Mouse (Mus musculus): ENCODE data around the gene Zfp810.

The Zfp810 gene

DNA sequence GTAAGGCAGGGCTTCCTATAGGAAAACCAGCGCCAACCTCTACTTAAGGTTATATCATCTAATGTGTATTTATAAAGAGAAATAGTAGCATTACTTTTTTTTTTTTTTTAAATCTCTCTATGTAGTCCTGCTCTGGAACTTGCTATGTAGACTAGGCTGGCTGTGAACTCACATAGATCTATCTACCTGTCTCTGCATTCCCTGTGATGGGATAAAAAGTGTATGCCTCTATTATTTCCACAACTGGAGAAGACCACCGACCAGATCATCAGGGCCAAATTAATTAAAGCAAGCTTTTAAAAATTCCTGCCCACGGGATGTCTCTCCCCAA, 47.4 kb downstream of the Zfp810 start:
- CTCF ChIA-PET: interaction anchor here (0.7 kb wide), 1 partner anchor 103 kb away, joined by 3 read pairs; the partner anchor contains the start of gene Pigyl

DNA sequence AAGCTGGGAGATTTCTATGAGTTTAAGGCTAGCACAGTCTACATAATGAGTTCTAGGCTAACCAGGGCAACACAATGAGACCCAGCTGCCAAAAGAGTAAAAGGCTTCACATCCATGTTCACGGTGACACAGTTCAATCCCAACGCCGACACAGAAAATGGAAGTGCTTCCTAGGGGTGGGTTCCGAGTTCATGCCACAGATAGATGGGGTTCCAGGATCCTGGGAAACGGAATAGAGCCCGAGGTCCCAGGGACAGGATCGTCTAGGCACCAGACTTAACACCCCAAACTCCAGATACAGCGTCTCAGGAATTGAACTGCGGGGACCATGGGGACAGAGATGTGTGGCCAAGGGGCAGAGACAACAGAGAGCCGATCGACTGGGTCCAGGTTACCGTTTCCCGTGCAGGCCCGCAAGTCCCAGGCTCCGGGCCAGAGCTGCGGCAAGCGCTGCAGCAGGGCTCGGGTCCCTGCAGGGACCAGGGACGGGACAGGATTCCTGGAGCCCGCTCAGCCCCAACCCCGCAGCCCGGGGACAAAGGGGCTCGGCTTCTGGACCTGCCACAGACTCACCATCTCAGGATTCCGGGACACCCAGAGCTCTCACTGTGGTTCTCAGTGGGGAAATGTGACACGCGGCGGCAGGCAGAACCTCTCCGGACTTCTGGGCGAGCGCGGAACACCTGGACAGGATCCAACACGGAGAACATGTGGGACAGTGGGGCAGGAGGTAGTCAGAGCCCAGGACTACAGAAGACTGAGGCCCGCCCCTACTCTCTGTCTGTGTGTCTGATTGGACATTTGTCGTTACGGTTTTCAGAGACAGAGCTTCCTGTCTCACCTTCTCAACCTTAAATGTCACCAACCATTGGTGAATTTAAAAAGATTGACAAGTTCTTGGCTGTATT, 48.0 kb downstream of the Zfp810 start, which contains the start of gene Zfp599:
Gene Zfp599 (minus strand): TSS at position 712 of the 908 bp plus-strand sequence.
- CTCF ChIA-PET: interaction anchor here (0.7 kb wide), 1 partner anchor 103 kb away, joined by 3 read pairs; the partner anchor contains the start of gene Pigyl

DNA sequence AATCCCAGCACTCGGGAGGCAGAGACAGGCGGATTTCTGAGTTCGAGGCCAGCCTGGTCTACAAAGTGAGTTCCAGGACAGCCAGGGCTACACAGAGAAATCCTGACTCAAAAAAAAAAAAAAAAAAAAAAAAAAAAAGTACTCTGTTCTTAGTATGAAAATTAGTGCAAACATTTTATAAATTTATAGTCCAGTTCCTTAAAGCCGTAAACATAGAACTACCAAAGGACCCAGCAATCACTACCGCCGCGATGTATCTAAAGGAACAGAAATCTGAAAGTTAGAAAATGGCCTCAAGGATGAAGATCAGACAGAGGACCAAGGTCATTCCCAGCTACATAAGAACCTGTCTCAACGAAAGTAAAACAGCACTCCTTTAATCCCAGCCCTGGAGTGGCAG, 48.7 kb downstream of the Zfp810 start:
- CTCF ChIA-PET: no interaction called here

DNA sequence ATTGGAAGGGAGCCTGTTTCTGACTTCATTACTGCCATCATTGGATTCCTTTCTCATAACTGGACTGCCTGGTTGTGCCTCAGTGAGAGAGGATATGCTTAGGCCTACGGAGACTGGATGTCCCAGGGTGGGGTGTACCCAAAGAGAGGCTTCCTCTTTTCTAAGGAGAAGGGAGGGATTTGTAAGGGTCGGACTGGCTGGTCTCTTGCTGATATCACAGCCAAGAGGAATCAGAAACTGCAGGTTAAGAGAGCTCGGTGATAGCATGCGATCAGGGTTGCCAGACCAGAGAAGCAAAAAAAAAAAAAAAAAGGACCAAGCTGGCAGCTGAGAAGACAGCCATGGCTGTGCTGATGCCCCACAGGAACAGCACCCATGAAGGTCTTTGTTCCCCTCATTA, 50.9 kb downstream of the Zfp810 start:
- CTCF ChIA-PET: no interaction called here

DNA sequence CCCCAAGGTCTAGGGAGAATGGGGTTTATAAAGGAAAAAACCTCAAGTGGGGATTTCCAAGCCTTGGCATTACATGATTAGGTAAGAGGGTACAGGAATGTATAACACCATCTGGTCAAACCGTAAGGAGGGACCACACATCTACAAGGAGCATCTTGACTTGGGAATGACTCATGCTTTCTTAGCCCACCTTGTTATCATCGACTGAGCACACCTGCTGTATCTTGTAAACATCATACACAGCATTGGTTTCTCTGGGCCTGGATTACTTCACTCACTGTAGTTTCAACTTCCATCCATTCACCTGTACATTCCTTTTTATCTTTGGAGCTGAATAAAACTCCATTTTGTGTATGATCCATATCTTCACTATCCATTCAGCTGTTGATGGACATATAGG, 63.2 kb downstream of the Zfp810 start:
- CTCF ChIA-PET: no interaction called here

DNA sequence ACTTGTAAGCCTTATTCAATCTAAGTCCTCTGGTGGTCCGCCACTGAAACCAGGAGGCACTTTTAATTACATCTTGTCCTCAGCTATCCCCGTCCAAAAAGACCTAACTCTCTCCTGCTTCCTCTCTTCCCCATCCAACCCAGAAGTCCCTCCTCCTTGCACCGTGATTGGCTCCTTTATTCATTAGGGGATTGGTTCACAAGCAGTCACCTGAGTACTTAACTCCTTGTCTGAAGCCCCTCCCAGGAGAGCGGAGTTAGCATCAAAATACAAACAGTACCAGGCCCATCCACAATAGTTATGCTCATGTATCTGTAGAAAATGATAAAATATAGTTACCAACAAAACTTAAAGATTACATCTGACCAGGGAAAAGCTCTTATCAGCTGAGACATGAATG, 67.4 kb downstream of the Zfp810 start:
- CTCF ChIA-PET: no interaction called here

DNA sequence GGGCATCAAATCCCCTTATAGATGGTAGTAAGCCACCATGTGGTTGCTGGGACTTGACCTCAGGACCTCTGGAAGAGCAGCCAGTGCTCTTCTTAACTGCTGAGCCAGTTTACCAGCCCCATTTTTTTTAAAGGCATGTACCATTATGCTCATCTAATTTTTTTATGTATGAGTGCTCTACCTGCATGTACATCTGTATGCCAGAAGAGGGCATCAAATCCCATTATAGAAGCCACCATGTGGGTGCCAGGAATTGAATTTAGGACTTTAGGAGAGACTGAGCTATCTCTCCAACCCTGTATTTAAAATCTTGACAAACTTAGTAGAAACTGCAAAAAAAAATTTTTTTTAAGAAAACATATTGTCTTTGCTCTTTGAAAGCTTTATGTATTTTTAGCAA, 76.9 kb downstream of the Zfp810 start:
- CTCF ChIA-PET: interaction anchor here (0.9 kb wide), 1 partner anchor 9 kb away, joined by 3 read pairs; no protein-coding TSS in a partner anchor

DNA sequence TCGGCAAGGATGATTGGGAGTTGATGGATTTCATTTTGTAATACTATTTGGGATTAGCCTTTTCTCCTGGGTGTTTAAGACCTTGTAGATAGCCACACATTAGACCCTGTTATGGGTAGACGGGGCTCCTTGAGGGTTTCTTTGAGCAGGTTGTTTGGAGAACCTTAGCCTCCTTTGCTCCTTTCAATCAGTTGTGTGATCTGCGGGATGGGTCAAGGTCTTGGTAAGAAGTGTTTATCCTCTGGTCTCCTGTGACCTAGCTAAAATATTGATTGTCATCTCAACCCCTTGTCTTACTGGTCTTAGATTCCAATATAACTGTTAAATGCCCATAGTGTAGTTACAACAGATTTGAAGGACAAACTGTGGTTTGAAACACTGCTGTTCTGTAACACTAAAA, 77.4 kb downstream of the Zfp810 start:
- CTCF ChIA-PET: interaction anchor here (0.9 kb wide), 1 partner anchor 9 kb away, joined by 3 read pairs; no protein-coding TSS in a partner anchor

DNA sequence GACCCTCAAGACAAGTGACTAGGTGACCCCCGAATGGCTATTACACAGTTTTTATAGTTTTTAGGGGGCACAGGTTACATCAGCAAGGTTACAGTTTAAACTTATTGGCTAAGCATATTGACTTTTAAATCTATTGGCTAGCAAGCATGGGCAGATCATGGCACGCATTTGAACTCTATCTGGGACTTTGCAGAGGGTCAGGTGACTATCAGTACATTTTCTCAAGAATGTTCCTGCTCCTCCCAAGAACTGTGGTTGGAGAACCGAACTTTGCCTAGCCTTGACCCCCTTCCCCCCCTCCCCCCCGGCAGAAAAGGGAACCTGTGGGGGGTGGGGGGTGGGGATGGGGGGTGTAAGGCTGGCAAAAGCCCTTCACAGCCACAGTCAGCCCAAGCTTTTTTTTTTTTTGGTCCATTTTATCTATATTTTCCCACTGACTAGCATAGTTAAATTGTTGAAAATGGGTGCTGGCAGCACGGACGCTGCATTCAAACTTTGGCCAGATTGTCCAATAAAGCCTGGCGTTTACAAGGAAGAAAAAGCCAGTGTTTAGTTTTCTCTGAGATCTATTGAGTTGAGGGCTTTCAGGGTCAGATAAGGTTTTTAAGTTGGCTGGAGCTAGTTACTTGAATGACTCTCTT, 77.9 kb downstream of the Zfp810 start:
- CTCF ChIA-PET: no interaction called here

DNA sequence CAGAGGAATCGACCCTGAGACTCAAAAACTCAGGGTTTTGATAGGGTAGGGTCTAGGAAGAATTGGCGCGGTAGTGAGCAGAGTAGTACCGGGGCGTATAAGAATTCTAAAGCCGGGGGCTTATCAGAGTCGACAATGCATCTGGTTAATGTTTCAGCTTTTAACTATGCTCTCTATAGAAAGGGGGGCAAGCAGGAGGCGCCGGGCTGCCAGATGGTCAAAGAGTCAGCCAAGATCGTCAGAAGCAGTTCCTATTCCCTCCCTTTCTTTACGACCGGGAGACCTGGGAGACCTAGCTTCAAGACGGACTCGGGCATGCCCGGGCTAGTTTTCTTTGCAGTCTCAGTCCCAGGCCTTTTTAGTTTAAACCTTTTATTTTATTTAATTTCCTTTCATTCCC, 80.6 kb downstream of the Zfp810 start:
- CTCF ChIA-PET: no interaction called here

Data from spleen, embryonic (tissue).